Mouse (Mus musculus) C2C12 (cell line): ENCODE measurements around the gene Ptgfrn. TPM values are rescaled to one million over a fixed set of nuclear protein-coding genes. Genes with fewer than 3 reads are reported as not detected.

Experiments used
- H3K27me3 ChIP-seq: one replicate; pipeline ENCODE4 v1.6.1; 2011; ENCODE audit not compliant: control insufficient read depth, insufficient read depth, insufficient read length
- H3K36me3 ChIP-seq: one replicate; pipeline ENCODE4 v1.6.1; 2011; ENCODE audit not compliant: control insufficient read depth, insufficient read depth
- H3K4me3 ChIP-seq: one replicate; pipeline ENCODE4 v1.5.1; 2011; ENCODE audit warnings: mild to moderate bottlenecking, control low read depth; ENCODE audit not compliant: poor library complexity, insufficient read depth, severe bottlenecking
- H3K79me2 ChIP-seq: one replicate; pipeline ENCODE4 v1.6.1; 2011; ENCODE audit not compliant: control insufficient read depth, insufficient read depth
- H3K79me3 ChIP-seq: one replicate; pipeline ENCODE4 v1.6.1; 2011; ENCODE audit warnings: low read depth, control low read depth
- H3ac ChIP-seq: one replicate; pipeline ENCODE3; 2011; ENCODE audit warnings: low read depth; ENCODE audit not compliant: control insufficient read depth, insufficient read length
- CEBPB ChIP-seq: IDR thresholded peaks from one replicate; pipeline ENCODE4 v1.6.1; 2011; ENCODE audit warnings: low read depth, mild to moderate bottlenecking, control low read depth, moderate library complexity
- CTCF ChIP-seq: IDR thresholded peaks from one replicate; pipeline ENCODE4 v1.5.1; 2011; ENCODE audit not compliant: control insufficient read depth, insufficient read depth, insufficient read length
- FOSL1 ChIP-seq: IDR thresholded peaks from one replicate; pipeline ENCODE4 v1.8.0; 2011; ENCODE audit warnings: mild to moderate bottlenecking, low read length; ENCODE audit not compliant: poor library complexity, insufficient read depth, severe bottlenecking
- MAX ChIP-seq: IDR thresholded peaks from one replicate; pipeline ENCODE4 v1.6.1; 2011; ENCODE audit warnings: mild to moderate bottlenecking, control low read depth
- MYOD1 ChIP-seq: IDR thresholded peaks from one replicate; pipeline ENCODE4 v1.6.1; 2011; ENCODE audit warnings: low read depth; ENCODE audit not compliant: control insufficient read depth, insufficient read length
- MYOG ChIP-seq: IDR thresholded peaks from one replicate; pipeline ENCODE4 v1.6.1; 2011; ENCODE audit not compliant: control insufficient read depth, insufficient read length; ENCODE audit errors: extremely low read depth
- USF1 ChIP-seq: IDR thresholded peaks from one replicate; pipeline ENCODE4 v1.6.1; 2011; ENCODE audit warnings: low read depth, mild to moderate bottlenecking, control low read depth, moderate library complexity
- polyA plus RNA-seq: library from polyadenylated mRNA; unstranded; fragments of >200 nt; fragmentation: generic; extraction: Trizol; gene quantifications from one replicate; pipeline ENCODE4 v1.2.1, GENCODE M21; 2012; ENCODE audit warnings: missing spikeins

The Ptgfrn gene
- polyA plus RNA-seq, 1 experiment = 42.8 TPM

- Histone ChIP-seq H3K4me3 (no peak overlapping the region), H3ac (no peak overlapping the region), H3K79me3 (no peaks in the 10 kb centered on the region), H3K79me2 (no peaks in the 10 kb centered on the region), H3K27me3 (no peaks in the 10 kb centered on the region), H3K36me3 (no peaks in the 10 kb centered on the region)
- no peak for TF ChIP-seq MYOG
- no peak for TF ChIP-seq CEBPB
- no peak for TF ChIP-seq MAX
- no peak for TF ChIP-seq MYOD1
- no peak for TF ChIP-seq USF1
- TF ChIP-seq FOSL1 = no peak
- no peak for TF ChIP-seq CTCF
These were observed 112.1 kb downstream of the Ptgfrn start for GRCm38 (mm10) chr3:100997785-100998570.

- no peaks in the 10 kb centered on the region for H3K36me3 ChIP-seq
- no peaks in the 10 kb centered on the region for H3K79me3 ChIP-seq
- TF ChIP-seq CTCF (no peak), FOSL1 (no peak), CEBPB (no peak), MYOD1 (no peak), USF1 (no peak), MAX (no peak), MYOG (no peak)
- H3K4me3 ChIP-seq = no peak overlapping the region
- H3K27me3 ChIP-seq = no peaks in the 10 kb centered on the region
- H3ac ChIP-seq = no peak overlapping the region
- H3K79me2 ChIP-seq = no peaks in the 10 kb centered on the region
These were observed 115.8 kb downstream of the Ptgfrn start for GRCm38 (mm10) chr3:100994252-100994651.

- Histone ChIP-seq H3K4me3 (no peak overlapping the region), H3K27me3 (no peaks in the 10 kb centered on the region), H3ac (no peak overlapping the region), H3K79me2 (no peaks in the 10 kb centered on the region), H3K36me3 (no peaks in the 10 kb centered on the region), H3K79me3 (no peaks in the 10 kb centered on the region)
- TF ChIP-seq MYOD1 = no peak
These were observed 116.4 kb downstream of the Ptgfrn start for GRCm38 (mm10) chr3:100993718-100994117.

- H3K36me3 ChIP-seq = no peaks in the 10 kb centered on the region
- no peaks in the 10 kb centered on the region for H3K27me3 ChIP-seq
- no peak overlapping the region for H3ac ChIP-seq
- H3K4me3 ChIP-seq = no peak overlapping the region
- no peaks in the 10 kb centered on the region for H3K79me3 ChIP-seq
- no peaks in the 10 kb centered on the region for H3K79me2 ChIP-seq
- no peak for TF ChIP-seq USF1
- no peak for TF ChIP-seq FOSL1
- TF ChIP-seq MYOG = no peak
- TF ChIP-seq CTCF = no peak
- no peak for TF ChIP-seq MYOD1
- no peak for TF ChIP-seq CEBPB
- TF ChIP-seq MAX = no peak
These were observed 116.9 kb downstream of the Ptgfrn start for GRCm38 (mm10) chr3:100993158-100993557.

Other genes starting within 250 kb of the Ptgfrn start
- 3.6 TPM for gene Trim45, start 188.1 kb downstream of the Ptgfrn start, polyA plus RNA-seq
- gene Ttf2, start 140.6 kb downstream of the Ptgfrn start, polyA plus RNA-seq = 10.2 TPM
- 0.01 TPM for gene Cd101, start 80.7 kb downstream of the Ptgfrn start, polyA plus RNA-seq
- gene Cd2, start 177.7 kb upstream of the Ptgfrn start, polyA plus RNA-seq = not detected